Mouse (Mus musculus): Measurements from ENCODE around the gene Tnni2. TPM values are rescaled to one million over a fixed set of nuclear protein-coding genes. Genes with fewer than 3 reads are reported as not detected.
A peak's percentile ranks its signal among the peaks of the same experiment; 100 is the strongest.

Gene Tnni2
- polyA plus RNA-seq, 1 experiment from 2014 or later, result 1.8 TPM

DNA sequence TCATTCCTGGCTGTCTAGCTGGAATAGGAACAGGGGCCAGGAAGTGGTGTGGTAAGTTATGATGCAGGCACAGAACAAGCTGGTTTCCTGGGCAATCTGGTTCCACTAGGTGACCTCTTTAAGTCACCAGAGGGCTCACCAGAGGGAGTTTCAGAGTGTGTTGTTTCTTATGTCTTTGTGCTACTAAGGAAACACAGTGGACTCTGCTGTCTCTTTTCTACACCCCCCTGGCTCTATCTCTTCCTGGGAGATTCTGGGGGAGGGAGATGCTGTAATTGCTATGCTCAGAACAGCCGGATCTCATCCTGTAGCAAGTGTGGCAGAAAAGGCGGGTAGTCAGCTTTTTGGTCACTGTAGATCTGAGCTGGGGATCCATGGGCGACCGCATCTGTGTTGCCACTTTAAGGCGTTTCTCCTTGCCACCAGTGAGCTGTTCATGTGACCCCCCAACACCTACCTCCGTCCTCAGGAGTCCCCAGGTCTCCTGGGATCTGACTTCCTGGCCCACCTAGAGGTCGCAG, 28.6 kb downstream of the Tnni2 start:
- Histone ChIP-seq H3K9me3 (no peaks in the 10 kb centered on the region), H3K27me3 (0 out of 2 replicates have a peak, but pooled peaks cover 3% of the 10 kb centered on the region), H3K9ac (no peak overlapping the region), H3K4me2 (no peak overlapping the region), H3K36me3 (no peaks in the 10 kb centered on the region), H3K4me3 (no peak overlapping the region), H3K4me1 (replicated peaks) (peaks cover 22% of the 10 kb centered on the region), H3K27ac (no peak overlapping the region)
- WGBS, result 88% methylated on average over 7 of the region's 7 CpGs
- ATAC-seq (ENCODE audit: low FRiP score), result no peak

- Histone ChIP-seq H3K27me3 (0 out of 2 replicates have a peak, but pooled peaks cover 3% of the 10 kb centered on the region), H3K4me1 (replicated peaks) (peaks cover 25% of the 10 kb centered on the region), H3K4me3 (no peak overlapping the region), H3K9ac (no peak overlapping the region), H3K36me3 (no peaks in the 10 kb centered on the region), H3K9me3 (no peaks in the 10 kb centered on the region), H3K4me2 (no peak overlapping the region), H3K27ac (no peak overlapping the region)
- ATAC-seq (ENCODE audit: low FRiP score), result peak; percentile 43; the same call in 1 of the 2 replicates
- WGBS, result 23% methylated on average over 4 of the region's 4 CpGs
These were observed 29.3 kb downstream of the Tnni2 start for GRCm38 (mm10) chr7:142470808-142471413.

DNA sequence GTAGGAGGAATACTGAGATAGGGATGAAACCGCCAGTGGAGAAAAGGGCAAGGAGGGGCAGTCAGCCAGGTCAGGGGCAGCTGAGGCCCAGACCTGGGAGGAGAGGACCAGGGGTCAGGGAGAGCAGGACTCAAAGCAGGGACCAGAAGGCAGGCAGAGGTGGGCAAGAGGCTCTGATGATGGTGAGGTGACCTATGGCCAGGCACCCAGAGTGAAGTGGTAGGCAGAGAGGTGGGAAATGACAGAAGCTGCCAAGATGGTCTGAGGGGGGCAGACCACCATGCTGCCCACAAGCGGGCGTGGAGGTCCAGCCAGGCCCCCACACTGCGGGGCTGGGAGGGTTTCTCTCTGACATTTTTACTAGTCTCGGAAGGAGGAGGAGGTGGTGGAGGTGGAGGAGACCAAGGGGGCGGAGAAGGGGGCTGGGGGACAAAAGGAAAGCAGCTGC, 29.8 kb downstream of the Tnni2 start:
- 0 out of 2 replicates have a peak overlapping the region, but pooled peaks have one; percentile 23 for H3K27ac ChIP-seq
- no peak for ATAC-seq (ENCODE audit: low FRiP score)

GRCm38 (mm10) chr7:142471884-142472570, 30.4 kb downstream of the Tnni2 start:
- H3K4me1 ChIP-seq (replicated peaks), result peaks cover 25% of the 10 kb centered on the region
- H3K27me3 ChIP-seq, result 0 out of 2 replicates have a peak, but pooled peaks cover 3% of the 10 kb centered on the region
- H3K27ac ChIP-seq, result 0 out of 2 replicates have a peak overlapping the region, but pooled peaks have one; percentile 23
- H3K9ac ChIP-seq, result peak overlapping the region; percentile 43; the same call in 1 of the 2 replicates
- no peaks in the 10 kb centered on the region for H3K36me3 ChIP-seq
- no peak overlapping the region for H3K4me2 ChIP-seq
- H3K9me3 ChIP-seq, result no peaks in the 10 kb centered on the region
- no peak for ATAC-seq (ENCODE audit: low FRiP score)
- no peak overlapping the region for H3K4me3 ChIP-seq
- WGBS, result 31% methylated on average over 15 of the region's 15 CpGs

More for the DNA sequence above, 29.8 kb downstream of the Tnni2 start:
- Histone ChIP-seq H3K4me1 (replicated peaks) (peaks cover 25% of the 10 kb centered on the region), H3K4me3 (no peak overlapping the region), H3K27me3 (0 out of 2 replicates have a peak, but pooled peaks cover 3% of the 10 kb centered on the region), H3K9ac (peak overlapping the region; percentile 43; the same call in 1 of the 2 replicates), H3K4me2 (no peak overlapping the region), H3K36me3 (no peaks in the 10 kb centered on the region), H3K9me3 (no peaks in the 10 kb centered on the region)
- 32% methylated on average over 6 of the region's 6 CpGs for WGBS

DNA sequence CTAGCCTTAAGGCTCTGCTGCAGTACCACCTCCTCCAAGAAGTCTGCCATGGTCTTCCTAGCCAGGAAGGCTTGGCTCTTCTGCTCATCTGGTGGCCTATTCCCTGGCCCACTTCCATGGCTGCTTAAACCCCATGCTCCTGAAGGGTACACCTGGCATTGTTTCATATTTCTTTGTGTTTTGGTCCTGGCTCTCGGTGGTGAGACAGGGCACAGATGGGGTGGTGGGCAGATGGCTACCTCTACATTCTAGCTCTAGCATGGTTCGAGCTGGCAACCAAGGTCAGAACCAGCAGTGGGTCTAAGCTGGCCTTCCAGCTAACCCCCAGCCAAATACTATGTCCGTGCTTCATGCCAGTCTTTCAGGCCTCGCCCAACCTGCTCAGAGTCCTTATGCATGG, 31.3 kb downstream of the Tnni2 start:
- Histone ChIP-seq H3K9ac (no peak overlapping the region), H3K4me1 (replicated peaks) (peaks cover 25% of the 10 kb centered on the region), H3K9me3 (no peaks in the 10 kb centered on the region), H3K36me3 (no peaks in the 10 kb centered on the region), H3K27ac (no peak overlapping the region), H3K27me3 (0 out of 2 replicates have a peak, but pooled peaks cover 3% of the 10 kb centered on the region), H3K4me3 (no peak overlapping the region), H3K4me2 (no peak overlapping the region)
- 91% methylated on average over 4 of the region's 4 CpGs for WGBS
- no peak for ATAC-seq (ENCODE audit: low FRiP score)

DNA sequence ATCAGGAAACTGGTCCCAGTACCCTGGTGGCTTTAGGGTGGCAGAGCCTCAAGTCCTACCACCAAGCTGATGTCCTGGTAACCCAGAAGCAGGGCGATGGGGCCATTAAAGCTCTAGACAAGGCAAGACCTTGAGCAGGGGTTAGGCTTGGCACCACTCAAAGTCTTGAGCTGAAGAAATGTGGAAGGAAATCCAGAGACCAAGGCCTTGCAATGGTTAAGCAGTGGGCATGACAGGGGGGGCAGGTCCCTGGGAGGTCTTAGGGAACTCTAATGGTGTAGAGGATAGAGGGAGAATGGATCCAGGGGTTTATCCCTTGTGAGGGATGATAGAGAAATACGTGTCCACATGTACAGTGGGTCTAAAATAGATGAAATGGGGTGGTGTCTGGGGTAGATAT, 31.9 kb downstream of the Tnni2 start:
- WGBS, result 92% methylated on average over 2 of the region's 2 CpGs
- Histone ChIP-seq H3K9ac (no peak overlapping the region), H3K4me3 (no peak overlapping the region), H3K27ac (no peak overlapping the region), H3K4me1 (replicated peaks) (peaks cover 25% of the 10 kb centered on the region), H3K36me3 (no peaks in the 10 kb centered on the region), H3K9me3 (no peaks in the 10 kb centered on the region), H3K4me2 (no peak overlapping the region), H3K27me3 (0 out of 2 replicates have a peak, but pooled peaks cover 3% of the 10 kb centered on the region)
- ATAC-seq (ENCODE audit: low FRiP score), result no peak

GRCm38 (mm10) chr7:142474799-142475198, 33.2 kb downstream of the Tnni2 start:
- Histone ChIP-seq H3K27ac (no peak overlapping the region), H3K9me3 (no peaks in the 10 kb centered on the region), H3K36me3 (no peaks in the 10 kb centered on the region), H3K9ac (no peak overlapping the region), H3K4me2 (no peak overlapping the region), H3K4me1 (replicated peaks) (peaks cover 25% of the 10 kb centered on the region), H3K27me3 (0 out of 2 replicates have a peak, but pooled peaks cover 3% of the 10 kb centered on the region), H3K4me3 (no peak overlapping the region)
- ATAC-seq (ENCODE audit: low FRiP score), result no peak
- 69% methylated on average over 14 of the region's 14 CpGs for whole genome bisulfite sequencing

DNA sequence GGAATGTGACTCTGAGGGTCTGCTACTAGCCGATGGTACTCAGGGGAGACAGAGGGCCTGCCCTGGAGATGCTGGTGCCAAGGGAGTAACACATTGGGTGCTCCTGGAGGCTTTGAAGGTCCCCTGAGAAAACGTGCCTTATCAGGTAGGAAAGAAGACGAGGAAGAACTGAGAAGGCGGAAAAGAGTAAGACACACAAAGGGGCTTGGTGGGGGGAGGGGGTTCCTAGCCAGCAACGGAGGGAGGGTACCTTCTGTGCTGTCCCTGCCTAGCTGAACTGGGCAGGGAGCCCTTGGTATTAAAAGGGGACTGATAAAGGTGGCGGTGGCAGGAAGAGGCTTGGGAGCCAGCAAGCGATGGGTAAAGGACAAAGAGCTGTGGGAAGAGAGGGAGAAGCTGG, 34.0 kb downstream of the Tnni2 start:
- H3K4me1 ChIP-seq (replicated peaks), result peaks cover 22% of the 10 kb centered on the region
- no peaks in the 10 kb centered on the region for H3K36me3 ChIP-seq
- H3K9me3 ChIP-seq, result no peaks in the 10 kb centered on the region
- H3K27me3 ChIP-seq, result 0 out of 2 replicates have a peak, but pooled peaks cover 3% of the 10 kb centered on the region
- no peak overlapping the region for H3K4me2 ChIP-seq
- WGBS, result 70% methylated on average over 7 of the region's 7 CpGs
- H3K4me3 ChIP-seq, result no peak overlapping the region
- ATAC-seq (ENCODE audit: low FRiP score), result no peak
- no peak overlapping the region for H3K27ac ChIP-seq
- H3K9ac ChIP-seq, result no peak overlapping the region

- H3K4me1 ChIP-seq (replicated peaks), result peaks cover 26% of the 10 kb centered on the region
- no peak for ATAC-seq (ENCODE audit: low FRiP score)
- no peak overlapping the region for H3K4me3 ChIP-seq
- no peak overlapping the region for H3K9ac ChIP-seq
- H3K9me3 ChIP-seq, result no peaks in the 10 kb centered on the region
- H3K4me2 ChIP-seq, result no peak overlapping the region
- no peaks in the 10 kb centered on the region for H3K36me3 ChIP-seq
- H3K27ac ChIP-seq, result no peak overlapping the region
- H3K27me3 ChIP-seq, result 0 out of 2 replicates have a peak, but pooled peaks cover 3% of the 10 kb centered on the region
- WGBS, result 83% methylated on average over 5 of the region's 5 CpGs
These were observed 34.7 kb downstream of the Tnni2 start for GRCm38 (mm10) chr7:142476271-142476670.

DNA sequence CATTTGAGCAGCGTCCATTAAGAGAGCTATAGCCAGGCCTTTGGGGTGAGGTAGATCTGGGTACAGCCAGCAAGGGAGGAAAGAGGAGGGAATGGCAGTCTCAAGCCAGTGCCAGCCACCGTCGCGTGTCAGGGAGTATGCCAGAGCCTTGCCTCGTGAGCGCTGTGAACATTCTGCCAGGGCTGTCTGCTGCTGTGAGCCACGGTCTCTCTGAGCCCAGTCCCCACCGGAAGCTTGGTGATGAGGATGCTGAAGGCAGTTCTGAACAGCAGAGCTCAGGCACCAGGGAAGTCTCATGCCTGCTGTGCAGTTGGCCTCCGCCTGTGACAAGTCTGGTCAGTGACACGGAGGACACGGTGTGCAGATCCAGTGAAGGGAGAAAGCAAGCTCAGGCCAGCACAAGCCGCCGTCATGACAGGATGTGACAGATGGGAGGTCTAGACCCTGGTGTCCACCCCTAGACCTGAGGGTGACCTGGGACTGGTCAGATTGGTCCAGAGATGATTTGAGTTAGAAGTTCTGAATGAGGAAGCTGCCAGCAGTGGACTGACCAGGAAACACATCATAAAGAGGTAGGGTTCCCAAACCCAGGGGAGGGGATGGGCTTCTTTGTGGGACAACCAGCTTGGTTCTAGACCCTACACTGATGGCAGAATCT, 35.3 kb downstream of the Tnni2 start:
- Histone ChIP-seq H3K36me3 (no peaks in the 10 kb centered on the region), H3K27ac (no peak overlapping the region), H3K4me3 (no peak overlapping the region), H3K4me2 (no peak overlapping the region), H3K9me3 (no peaks in the 10 kb centered on the region), H3K27me3 (0 out of 2 replicates have a peak, but pooled peaks cover 3% of the 10 kb centered on the region), H3K9ac (no peak overlapping the region), H3K4me1 (replicated peaks) (peaks cover 26% of the 10 kb centered on the region)
- WGBS, result 86% methylated on average over 13 of the region's 13 CpGs
- no peak for ATAC-seq (ENCODE audit: low FRiP score)

GRCm38 (mm10) chr7:142478001-142478400, 36.4 kb downstream of the Tnni2 start:
- no peak for ATAC-seq (ENCODE audit: low FRiP score)
- Histone ChIP-seq H3K27me3 (no peaks in the 10 kb centered on the region), H3K4me2 (no peak overlapping the region), H3K9me3 (no peaks in the 10 kb centered on the region), H3K4me3 (no peak overlapping the region), H3K36me3 (no peaks in the 10 kb centered on the region), H3K27ac (no peak overlapping the region), H3K4me1 (replicated peaks) (peaks cover 31% of the 10 kb centered on the region), H3K9ac (no peak overlapping the region)
- 88% methylated on average over 6 of the region's 6 CpGs for WGBS

GRCm38 (mm10) chr7:142478574-142478973, 37.0 kb downstream of the Tnni2 start:
- no peaks in the 10 kb centered on the region for H3K36me3 ChIP-seq
- WGBS, result 48% methylated on average over 2 of the region's 2 CpGs

More at GRCm38 (mm10) chr7:142478574-142478973, 37.0 kb downstream of the Tnni2 start:
- no peaks in the 10 kb centered on the region for H3K27me3 ChIP-seq
- H3K27ac ChIP-seq, result no peak overlapping the region
- H3K9ac ChIP-seq, result no peak overlapping the region
- H3K4me1 ChIP-seq (replicated peaks), result peaks cover 36% of the 10 kb centered on the region
- H3K4me2 ChIP-seq, result no peak overlapping the region
- no peak overlapping the region for H3K4me3 ChIP-seq
- H3K9me3 ChIP-seq, result no peaks in the 10 kb centered on the region
- ATAC-seq (ENCODE audit: low FRiP score), result no peak
